Mouse (Mus musculus): ENCODE measurements at regions not wholly inside any gene's neighbourhood (a gene's known extent, or its start where the extent isn't known, plus 50 kb on each side); places are given as distances from the start of the nearest gene placed in this dataset.

DNA sequence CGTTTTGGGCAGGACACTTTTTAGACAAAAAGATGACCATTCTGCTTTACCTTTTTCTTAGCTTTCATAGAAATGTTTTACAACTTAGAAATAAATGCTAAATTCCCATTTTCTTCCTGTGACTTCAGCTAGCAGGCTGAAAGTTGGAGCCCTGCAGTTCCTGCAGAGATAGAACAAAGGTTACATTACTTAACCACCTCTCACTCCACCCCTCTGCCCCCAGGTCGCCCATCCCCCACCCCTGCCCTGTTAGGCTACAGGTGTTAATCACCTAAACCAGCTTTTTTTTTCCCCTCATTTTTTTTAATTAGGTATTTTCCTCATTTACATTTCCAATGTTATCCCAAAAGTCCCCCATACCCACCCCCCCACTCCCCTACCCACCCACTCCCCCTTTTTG, 498.1 kb upstream of the N6amt1 start:
- TF ChIP-seq CTCF (IDR thresholded peaks at IDR 0.05; ENCODE audit: low read depth) (no peak), EP300 (IDR thresholded peaks at IDR 0.05; ENCODE audit: low read depth) (no peak)

All from liver, embryonic 14.5 days (tissue).